Mouse (Mus musculus) v-Abl transformed pro-B cells (cell line): ENCODE measurements around the gene Dnajc15.
"Not testable (repeated sequence)": the region's sequence is repeated elsewhere in the genome, so short reads cannot be mapped to it uniquely, and the experiment has no call there.

Experiments used
- in situ Hi-C, 2 experiments: fragments of 400-800 bp; cut with MboI; formaldehyde crosslinking; loops; one replicate each; pipeline ENCODE4 v1.15.1; 2025; ENCODE audit not compliant: unreplicated experiment in 2 of 2

Gene Dnajc15

GRCm38 (mm10) chr14:77874304-77875241 is at the start of gene Dnajc15:
Gene Dnajc15, minus strand, starts transcription at chr14:77875125.
- in situ Hi-C loops: loop anchor here in 1 of 2 experiments (25.0 kb wide), 1 partner anchor 1187 kb away; no protein-coding TSS in a partner anchor

GRCm38 (mm10) chr14:77923076-77923865 is 48.3 kb upstream of the Dnajc15 start:
- in situ Hi-C loops: loop anchor here in 1 of 2 experiments (10.0 kb wide), 1 partner anchor 562 kb away; no protein-coding TSS in a partner anchor

GRCm38 (mm10) chr14:77921641-77922040 is 46.7 kb upstream of the Dnajc15 start:
- in situ Hi-C loops: loop anchor here in 1 of 2 experiments (10.0 kb wide), 1 partner anchor 563 kb away; no protein-coding TSS in a partner anchor

- in situ Hi-C loops: no loop called here
These were observed 40.9 kb upstream of the Dnajc15 start for GRCm38 (mm10) chr14:77915776-77916175.

GRCm38 (mm10) chr14:77906586-77906985 is 31.7 kb upstream of the Dnajc15 start:
- in situ Hi-C loops: loop anchor here in 1 of 2 experiments (10.0 kb wide), 1 partner anchor 62 kb away; no protein-coding TSS in a partner anchor

- in situ Hi-C loops: loop anchor here in 1 of 2 experiments (10.0 kb wide), 1 partner anchor 61 kb away; no protein-coding TSS in a partner anchor
These were observed 30.5 kb upstream of the Dnajc15 start for GRCm38 (mm10) chr14:77905466-77905865.

- in situ Hi-C loops: loop anchor here in 1 of 2 experiments (10.0 kb wide), 1 partner anchor 59 kb away; no protein-coding TSS in a partner anchor
These were observed 29.3 kb upstream of the Dnajc15 start, which contains the start of gene Epsti1 for GRCm38 (mm10) chr14:77904171-77904762. Gene Epsti1, plus strand, starts transcription at chr14:77904239.

GRCm38 (mm10) chr14:77902541-77902940 is 27.6 kb upstream of the Dnajc15 start:
- in situ Hi-C loops: loop anchor here in 1 of 2 experiments (10.0 kb wide), 1 partner anchor 58 kb away; no protein-coding TSS in a partner anchor

GRCm38 (mm10) chr14:77895951-77896350 is 21.0 kb upstream of the Dnajc15 start:
- in situ Hi-C loops: no loop called here

- in situ Hi-C loops: no loop called here
These were observed 15.0 kb upstream of the Dnajc15 start for GRCm38 (mm10) chr14:77889911-77890310.

- in situ Hi-C loops: no loop called here
These were observed 12.0 kb upstream of the Dnajc15 start for GRCm38 (mm10) chr14:77886941-77887340.

- in situ Hi-C loops: no loop called here
These were observed 11.5 kb upstream of the Dnajc15 start for GRCm38 (mm10) chr14:77886376-77886775.

GRCm38 (mm10) chr14:77882669-77883068 is 7.7 kb upstream of the Dnajc15 start:
- in situ Hi-C loops: no loop called here

GRCm38 (mm10) chr14:77881998-77882397 is 7.1 kb upstream of the Dnajc15 start:
- in situ Hi-C loops: no loop called here

- in situ Hi-C loops: not testable (repeated sequence)
These were observed 3.0 kb upstream of the Dnajc15 start for GRCm38 (mm10) chr14:77877876-77878275.

- in situ Hi-C loops: no loop called here
These were observed 1.3 kb upstream of the Dnajc15 start for GRCm38 (mm10) chr14:77876199-77876598.

- in situ Hi-C loops: loop anchor here in 1 of 2 experiments (25.0 kb wide), 1 partner anchor 1184 kb away; no protein-coding TSS in a partner anchor
These were observed 3.4 kb downstream of the Dnajc15 start for GRCm38 (mm10) chr14:77871380-77871975.

- in situ Hi-C loops: loop anchor here in 1 of 2 experiments (25.0 kb wide), 1 partner anchor 1184 kb away; no protein-coding TSS in a partner anchor
These were observed 4.0 kb downstream of the Dnajc15 start for GRCm38 (mm10) chr14:77870926-77871325.

- in situ Hi-C loops: loop anchor here in 1 of 2 experiments (25.0 kb wide), 1 partner anchor 1180 kb away; no protein-coding TSS in a partner anchor
These were observed 7.3 kb downstream of the Dnajc15 start for GRCm38 (mm10) chr14:77867601-77868000.
